Mouse (Mus musculus) megakaryocyte, adult 5-6 weeks (primary cell): ENCODE data around the gene Acot12. TPM values are rescaled to one million over a fixed set of nuclear protein-coding genes. Genes with fewer than 3 reads are reported as not detected.
"Not testable (repeated sequence)": the region's sequence is repeated elsewhere in the genome, so short reads cannot be mapped to it uniquely, and the experiment has no call there.

ENCODE experiments used
- ATAC-seq: 2 replicates; pipeline ENCODE4 v1.8.0; 2016; ENCODE audit warnings: mild to moderate bottlenecking, inconsistent platforms; ENCODE audit not compliant: poor library complexity, severe bottlenecking
- total RNA-seq, 2 experiments: library from RNA; stranded (forward) in 1 of 2; stranded (reverse) in 1 of 2; fragments of 153-499, 151-499 nt in 1 of 2; fragments of 221-1000, 200-1000 nt in 1 of 2; gene quantifications; 2 replicates each; pipeline versions ENCODE4 v1.2.3 to v1.2.4; 2015 to 2017

Acot12 gene
- total RNA-seq, 2 experiments from 2014 or later = not detected

DNA sequence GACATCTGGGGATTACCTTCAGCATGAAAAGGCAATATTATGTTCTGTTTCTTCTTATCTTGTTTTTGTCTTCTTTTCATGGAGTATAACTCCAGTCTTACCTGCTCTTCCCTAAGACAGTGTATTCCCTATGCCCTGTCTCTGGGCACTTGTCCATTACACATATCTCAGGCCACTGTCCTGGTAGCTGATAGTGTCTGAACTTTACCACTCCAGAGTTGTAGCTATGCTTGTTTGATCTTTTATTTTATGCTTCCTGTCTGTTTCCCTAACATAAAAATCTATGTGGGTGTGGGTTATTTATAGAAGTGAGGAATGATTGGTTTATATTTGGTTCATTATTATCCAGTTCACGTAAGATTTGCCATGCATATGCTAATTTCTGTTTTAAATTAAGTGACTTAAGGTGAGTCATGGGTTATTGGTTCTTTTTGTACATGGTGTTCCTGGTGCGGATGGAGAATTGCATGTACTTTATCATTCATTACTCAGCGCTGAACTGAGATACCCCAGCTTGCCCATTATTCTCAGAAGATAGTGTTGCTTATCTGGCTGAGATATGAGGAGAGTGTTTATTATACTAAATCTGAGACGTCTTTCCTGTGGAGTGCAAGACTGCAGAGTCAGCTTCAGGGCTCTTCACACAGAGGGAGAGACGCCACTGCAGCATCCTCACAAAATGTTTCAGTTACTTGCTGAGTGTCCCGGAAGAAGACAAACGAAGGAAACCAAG is 17.2 kb downstream of the Acot12 start:
- ATAC-seq = no peak

DNA sequence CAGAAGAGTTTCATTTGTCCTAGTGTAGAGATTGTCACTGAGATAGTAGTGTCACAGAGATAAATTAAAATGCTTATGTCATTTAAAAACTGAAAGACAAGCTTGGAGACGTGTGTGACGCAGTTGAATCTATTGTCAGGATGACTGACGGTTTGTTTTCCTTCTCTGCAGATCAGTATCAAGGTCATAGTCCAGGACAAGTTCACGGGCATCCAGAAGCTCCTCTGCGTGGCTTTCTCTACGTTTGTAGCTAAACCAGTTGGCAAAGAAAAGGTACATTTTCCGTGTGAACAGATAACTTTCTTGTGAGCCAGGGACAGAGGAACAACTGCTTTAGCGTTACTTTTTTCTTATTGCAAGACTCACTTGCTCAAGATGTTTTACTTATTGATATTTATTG is 18.5 kb downstream of the Acot12 start:
- no peak for ATAC-seq

DNA sequence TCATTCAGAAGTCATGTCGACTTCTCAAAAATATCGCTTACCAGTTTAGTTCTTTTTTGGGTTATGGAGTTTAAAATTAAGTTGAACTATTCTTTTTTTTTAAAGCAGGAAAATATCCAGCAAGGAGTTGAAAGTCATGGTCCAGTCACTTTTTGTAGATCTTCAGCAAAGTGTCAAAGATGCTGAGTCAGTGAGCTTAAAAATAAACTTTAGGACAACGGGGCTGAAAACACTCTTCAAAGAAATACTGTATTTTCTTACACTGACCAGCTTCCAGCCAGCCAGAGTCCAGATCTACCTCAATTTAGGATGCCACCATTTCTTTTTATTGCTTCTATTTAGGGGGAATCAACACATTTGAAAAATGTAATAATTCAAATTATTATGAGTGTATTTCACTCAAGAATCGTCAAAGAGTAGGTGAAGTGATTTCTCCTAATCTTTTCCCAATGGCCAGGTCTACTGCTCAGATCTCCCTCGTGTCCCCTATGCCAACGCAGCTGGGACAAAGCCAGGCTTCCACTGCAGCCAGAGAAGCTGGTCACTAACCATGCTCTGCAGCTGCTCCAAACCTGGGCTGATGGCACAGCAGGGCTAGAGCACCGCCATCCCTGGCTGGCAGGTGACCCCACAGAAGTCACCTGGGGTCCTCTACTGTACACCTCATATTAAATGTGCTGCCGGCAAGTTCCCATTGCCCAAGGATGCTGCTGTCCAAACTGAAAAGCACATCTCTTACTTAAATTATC is 19.2 kb downstream of the Acot12 start:
- ATAC-seq = no peak

DNA sequence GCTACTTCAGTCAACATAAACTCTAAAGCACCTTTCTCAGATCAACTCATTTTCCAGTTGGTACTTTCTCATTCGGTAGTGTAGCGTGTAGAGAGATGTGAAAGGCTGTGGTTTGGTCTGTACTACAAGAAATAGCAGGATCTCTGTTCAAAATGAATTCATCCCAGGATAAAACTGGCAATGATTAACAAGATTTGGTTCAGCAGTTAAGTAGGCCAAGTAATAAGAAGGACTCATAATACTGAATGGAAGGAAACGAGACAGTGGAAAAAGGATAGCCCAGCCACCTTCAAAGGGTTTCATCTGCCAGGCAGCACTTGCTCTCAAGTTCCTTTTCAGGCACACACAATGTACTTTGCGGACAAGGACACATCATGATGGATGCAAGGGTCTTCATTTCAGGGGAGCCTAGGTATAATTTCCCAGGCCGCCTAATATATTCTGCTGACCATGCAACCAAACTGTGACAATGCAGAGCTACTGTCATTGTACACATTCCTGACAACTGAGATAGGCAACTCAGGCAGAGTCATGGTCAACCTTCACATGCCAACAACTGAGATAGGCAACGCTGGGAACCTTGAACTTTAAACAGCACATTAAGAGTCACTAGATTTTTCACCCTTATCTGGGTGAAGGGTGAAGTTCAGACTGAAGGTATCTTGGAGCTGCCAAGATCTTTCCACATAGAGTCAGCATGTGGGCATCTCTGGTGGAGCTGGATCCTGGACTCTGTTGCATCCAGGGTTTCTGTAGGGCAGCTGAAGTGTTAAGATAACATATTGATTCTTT is 20.5 kb downstream of the Acot12 start:
- ATAC-seq = no peak

GRCm38 (mm10) chr13:91763654-91764053 is 22.3 kb downstream of the Acot12 start:
- ATAC-seq = not testable (repeated sequence)

DNA sequence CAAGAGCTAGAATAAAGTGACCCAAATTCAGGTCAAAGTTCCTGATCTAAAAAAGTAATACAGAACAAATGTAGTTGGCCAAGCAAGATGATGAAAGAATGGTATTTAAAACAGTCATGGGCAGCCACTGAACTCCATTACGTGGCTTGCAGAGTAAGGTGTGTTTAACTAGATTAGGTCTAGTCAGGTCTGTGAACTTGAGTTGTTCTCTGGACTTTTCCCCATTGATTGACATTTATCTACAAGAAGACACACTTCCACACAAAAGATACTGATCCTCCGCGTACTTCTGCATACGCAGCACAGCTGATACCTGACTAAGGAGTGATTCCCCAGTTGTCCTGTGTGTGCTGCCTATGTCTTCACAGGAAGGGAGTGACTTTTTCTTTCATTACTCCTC is 24.3 kb downstream of the Acot12 start:
- no peak for ATAC-seq

- no peak for ATAC-seq
Observed at GRCm38 (mm10) chr13:91768683-91769651, 27.7 kb downstream of the Acot12 start.

- no peak for ATAC-seq
Observed at GRCm38 (mm10) chr13:91778092-91778491, 36.8 kb downstream of the Acot12 start.

- no peak for ATAC-seq
Observed at GRCm38 (mm10) chr13:91779892-91780291, 38.6 kb downstream of the Acot12 start.

- no peak for ATAC-seq
Observed at GRCm38 (mm10) chr13:91792035-91792434, 50.7 kb downstream of the Acot12 start.

DNA sequence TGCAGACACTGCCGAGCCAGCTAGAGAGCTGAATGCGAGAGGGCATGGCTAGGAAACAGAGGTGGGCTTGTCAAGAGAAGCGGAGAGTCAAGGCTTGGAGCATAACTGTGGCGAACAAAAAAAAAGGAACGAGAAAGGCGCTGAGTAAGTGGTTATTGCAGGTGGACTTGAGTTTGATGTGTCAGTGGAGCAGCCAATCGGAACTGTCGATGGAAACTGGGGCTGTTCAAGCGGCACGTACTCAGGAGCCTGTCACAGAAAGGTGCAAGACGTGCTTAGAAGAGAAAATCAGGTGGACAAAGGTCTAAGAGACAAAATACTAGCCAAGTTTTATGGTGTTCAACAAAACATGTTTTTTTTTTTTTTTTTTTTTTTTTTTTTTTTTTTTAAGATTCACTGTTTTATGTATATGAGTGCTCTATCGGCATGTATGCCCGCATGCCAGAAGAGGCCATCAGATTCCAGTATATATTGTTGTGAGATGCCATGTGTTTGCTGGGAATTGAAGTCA is 53.7 kb downstream of the Acot12 start:
- ATAC-seq = no peak

DNA sequence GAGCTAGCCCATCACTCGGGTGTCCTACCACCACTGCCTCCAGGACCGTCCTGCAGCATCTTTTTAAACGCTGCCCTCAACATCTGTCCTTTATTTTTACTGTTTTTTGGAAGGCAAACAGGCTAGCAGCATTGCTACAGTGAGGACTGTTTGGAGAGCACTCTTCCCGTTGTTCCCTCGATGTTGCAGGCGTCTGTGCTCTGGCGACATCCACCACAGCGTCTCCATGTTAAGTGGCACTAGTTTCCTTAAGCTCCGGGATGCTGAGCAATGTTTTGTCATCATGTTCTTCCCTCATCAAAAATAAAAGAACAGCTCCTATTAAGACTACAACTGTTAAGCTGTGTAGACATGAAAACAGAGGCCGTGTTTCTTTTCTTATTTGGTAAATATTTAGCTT is 54.3 kb downstream of the Acot12 start:
- ATAC-seq = no peak

DNA sequence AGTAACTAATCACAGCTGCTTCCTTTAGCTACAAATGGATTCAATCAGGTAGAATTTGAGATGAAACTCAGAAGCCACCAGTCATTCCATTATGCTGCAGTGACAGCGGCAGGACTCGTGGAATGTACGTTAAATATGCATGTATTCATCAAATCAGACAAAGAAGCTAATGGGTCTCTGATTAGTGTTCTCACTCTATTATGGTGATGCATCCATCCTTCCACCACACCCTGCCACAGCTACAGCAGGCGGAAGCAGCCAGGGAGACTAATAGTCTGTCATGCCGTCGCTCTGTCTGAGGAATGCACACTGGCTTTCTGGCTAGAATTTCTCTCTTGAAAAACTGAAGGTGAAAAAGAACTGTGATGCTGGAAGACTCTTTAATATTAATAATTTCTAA is 54.7 kb downstream of the Acot12 start:
- ATAC-seq = no peak

GRCm38 (mm10) chr13:91796916-91797315 is 55.6 kb downstream of the Acot12 start:
- ATAC-seq = no peak

GRCm38 (mm10) chr13:91797442-91797841 is 56.1 kb downstream of the Acot12 start:
- ATAC-seq = no peak

GRCm38 (mm10) chr13:91801726-91802125 is 60.4 kb downstream of the Acot12 start:
- ATAC-seq = no peak

GRCm38 (mm10) chr13:91807155-91807839 is 66.0 kb downstream of the Acot12 start, which contains the start of gene Zcchc9:
Gene Zcchc9, minus strand, starts transcription at chr13:91807705.
- peak; percentile 93 for ATAC-seq

- peak; percentile 33 for ATAC-seq
Observed at GRCm38 (mm10) chr13:91807874-91808575, 66.7 kb downstream of the Acot12 start.

GRCm38 (mm10) chr13:91809476-91809875 is 68.2 kb downstream of the Acot12 start:
- ATAC-seq = no peak
